Mouse (Mus musculus) forebrain, embryonic 12.5 days (tissue): ENCODE results near the gene Gm10282. TPM values are rescaled to one million over a fixed set of nuclear protein-coding genes. Genes with fewer than 3 reads are reported as not detected.

ENCODE experiments used
- ATAC-seq: fragments of 200-750 bp; cut with Nextera tagmentation; 2 replicates; pipeline ENCODE4 v1.8.0; 2017; ENCODE audit warnings: moderate TSS enrichment; ENCODE audit not compliant: low FRiP score
- H3K27ac ChIP-seq: fragments of 300-500 bp; sonication (generic); 2 replicates; pipeline ENCODE4 v1.5.1; 2016; ENCODE audit warnings: mild to moderate bottlenecking
- H3K27me3 ChIP-seq: fragments of 300-500 bp; sonication (generic); 2 replicates; pipeline ENCODE4 v1.6.1; 2016; ENCODE audit warnings: mild to moderate bottlenecking
- H3K36me3 ChIP-seq: fragments of 300-500 bp; sonication (generic); replicated peaks from 2 replicates; pipeline ENCODE4 v1.6.1; 2016; ENCODE audit warnings: mild to moderate bottlenecking
- H3K4me1 ChIP-seq: fragments of 300-500 bp; sonication (generic); 2 replicates; pipeline ENCODE4 v1.6.1; 2016
- H3K4me2 ChIP-seq: fragments of 300-500 bp; sonication (generic); 2 replicates; pipeline ENCODE4 v1.6.1; 2016; ENCODE audit warnings: mild to moderate bottlenecking, moderate library complexity
- H3K4me3 ChIP-seq: fragments of 300-500 bp; sonication (generic); replicated peaks from 2 replicates; pipeline ENCODE4 v1.5.1; 2016; ENCODE audit warnings: mild to moderate bottlenecking
- H3K9ac ChIP-seq: fragments of 300-500 bp; sonication (generic); 2 replicates; pipeline ENCODE4 v1.6.1; 2016; ENCODE audit warnings: mild to moderate bottlenecking
- H3K9me3 ChIP-seq: fragments of 300-500 bp; sonication (generic); 2 replicates; pipeline ENCODE4 v1.6.1; 2016
- WGBS: fragments of 180-500 bp; shearing (Covaris S2); methylation state at CpG from one replicate; pipeline ENCODE4 v1.1.7; 2016; 5-methylcytosine and 5-hydroxymethylcytosine counted together
- polyA plus RNA-seq: library from polyadenylated mRNA; unstranded; fragments of >200 nt; fragmentation: Nextera tagmentation; extraction: Ambion mirVana; gene quantifications from 2 replicates; pipeline ENCODE4 v1.2.1, GENCODE M21; 2016

The Gm10282 gene
- polyA plus RNA-seq, 1 experiment from 2014 or later = 34.4 TPM

DNA sequence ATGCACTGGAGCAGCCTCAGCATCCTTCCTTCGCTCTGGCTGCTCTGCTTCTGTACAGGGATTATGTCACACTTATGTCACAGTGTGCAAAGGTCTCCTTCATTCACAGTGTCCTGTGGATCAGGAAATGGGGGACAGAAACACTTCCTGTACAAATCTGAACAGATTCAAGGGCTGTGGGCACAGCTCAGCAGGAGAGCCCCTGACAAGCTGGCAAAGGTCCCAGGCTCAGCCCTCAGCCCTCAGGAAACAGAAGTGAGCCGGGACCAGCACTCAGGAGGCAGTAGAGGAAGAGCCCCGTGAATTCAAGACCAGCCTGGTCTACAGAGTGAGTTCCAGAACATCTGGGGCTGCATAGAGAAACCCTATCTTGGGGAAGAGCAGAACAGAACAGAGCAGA lies 23.4 kb downstream of the Gm10282 start:
- no peak overlapping the region for H3K27ac ChIP-seq
- no peaks in the 10 kb centered on the region for H3K4me1 ChIP-seq
- no peak for ATAC-seq
- no peaks in the 10 kb centered on the region for H3K9me3 ChIP-seq
- H3K27me3 ChIP-seq = no peaks in the 10 kb centered on the region; the same call in 1 of the 2 replicates
- no peak overlapping the region for H3K4me2 ChIP-seq
- no peak overlapping the region for H3K9ac ChIP-seq
- H3K36me3 ChIP-seq = no peaks in the 10 kb centered on the region
- no peak overlapping the region for H3K4me3 ChIP-seq
- 55% methylated on average over 3 of the region's 3 CpGs for WGBS

DNA sequence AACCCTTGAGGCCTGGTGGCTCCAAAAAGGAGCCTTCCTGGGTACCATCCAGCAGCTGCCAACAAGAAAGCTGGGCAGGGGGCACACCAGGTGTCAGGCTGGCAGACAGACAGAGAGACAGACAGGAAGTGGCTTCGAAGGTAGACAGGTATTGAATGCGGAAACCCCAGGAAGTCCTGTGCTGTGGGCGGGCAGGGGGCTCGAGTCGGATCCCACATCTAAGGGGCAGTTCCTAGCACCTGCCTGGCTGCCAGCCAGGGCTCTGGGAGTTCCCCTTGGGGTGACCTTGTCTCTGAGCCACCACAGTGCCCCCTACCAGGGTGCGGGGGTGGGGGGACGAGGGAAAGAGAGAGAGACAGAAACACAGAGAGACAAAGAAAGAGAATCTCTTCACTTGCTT lies 25.9 kb downstream of the Gm10282 start:
- no peak for ATAC-seq
- H3K4me1 ChIP-seq = no peaks in the 10 kb centered on the region
- no peaks in the 10 kb centered on the region for H3K36me3 ChIP-seq
- no peaks in the 10 kb centered on the region for H3K9me3 ChIP-seq
- H3K27me3 ChIP-seq = no peaks in the 10 kb centered on the region; the same call in 1 of the 2 replicates
- no peak overlapping the region for H3K4me3 ChIP-seq
- H3K4me2 ChIP-seq = no peak overlapping the region
- H3K27ac ChIP-seq = no peak overlapping the region
- WGBS = 81% methylated on average over 7 of the region's 7 CpGs
- H3K9ac ChIP-seq = no peak overlapping the region

DNA sequence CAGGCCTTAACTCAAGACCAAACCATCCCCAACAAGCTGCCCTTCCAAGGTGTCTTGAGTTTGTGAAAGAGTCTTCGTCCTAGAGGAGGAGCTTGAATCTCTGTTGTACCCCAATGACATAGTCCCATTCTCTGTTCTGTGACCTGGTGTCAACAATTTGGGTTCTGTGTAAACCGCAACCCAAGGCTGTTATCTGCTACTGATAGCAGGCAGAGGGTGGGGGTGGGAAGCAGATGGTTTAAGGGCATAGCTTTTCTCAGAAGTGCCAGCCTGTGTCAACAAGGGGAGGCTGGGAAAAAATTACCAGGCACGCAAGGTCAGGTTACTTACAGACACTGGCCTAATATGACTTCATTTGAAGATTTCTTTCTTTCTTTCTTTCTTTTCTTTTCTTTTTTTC lies 27.8 kb downstream of the Gm10282 start:
- Histone ChIP-seq H3K9ac (no peak overlapping the region), H3K27ac (no peak overlapping the region), H3K27me3 (peaks cover 5% of the 10 kb centered on the region; the same call in 1 of the 2 replicates), H3K9me3 (no peaks in the 10 kb centered on the region), H3K36me3 (no peaks in the 10 kb centered on the region), H3K4me1 (no peaks in the 10 kb centered on the region), H3K4me3 (no peak overlapping the region), H3K4me2 (no peak overlapping the region)
- no peak for ATAC-seq
- 78% methylated on average over 3 of the region's 3 CpGs for WGBS

DNA sequence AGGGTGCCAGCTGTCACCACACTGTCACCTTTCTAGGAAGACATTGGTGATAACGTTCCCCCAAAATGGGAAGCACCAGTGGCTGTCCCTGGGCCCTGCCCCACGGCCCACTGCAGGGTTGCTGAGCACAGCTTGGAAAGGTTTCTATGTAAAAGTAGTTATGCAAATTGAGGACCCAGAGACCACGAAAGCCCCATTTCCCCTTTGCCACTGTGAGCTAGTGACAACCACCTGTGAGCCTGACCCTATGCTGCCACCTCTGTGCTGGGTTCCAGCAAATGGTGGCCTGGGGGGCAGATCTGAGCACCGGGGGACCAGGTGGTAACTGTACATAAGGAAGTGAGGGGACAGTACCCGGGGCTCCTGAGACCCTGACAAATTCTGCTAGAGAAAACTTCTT lies 31.3 kb downstream of the Gm10282 start:
- WGBS = 76% methylated on average over 5 of the region's 5 CpGs
- ATAC-seq = no peak
- H3K9ac ChIP-seq = no peak overlapping the region
- H3K4me3 ChIP-seq = no peak overlapping the region
- no peak overlapping the region for H3K4me2 ChIP-seq
- no peaks in the 10 kb centered on the region for H3K9me3 ChIP-seq
- no peaks in the 10 kb centered on the region for H3K4me1 ChIP-seq
- H3K27me3 ChIP-seq = peaks cover 5% of the 10 kb centered on the region; the same call in 1 of the 2 replicates
- H3K27ac ChIP-seq = no peak overlapping the region
- no peaks in the 10 kb centered on the region for H3K36me3 ChIP-seq

DNA sequence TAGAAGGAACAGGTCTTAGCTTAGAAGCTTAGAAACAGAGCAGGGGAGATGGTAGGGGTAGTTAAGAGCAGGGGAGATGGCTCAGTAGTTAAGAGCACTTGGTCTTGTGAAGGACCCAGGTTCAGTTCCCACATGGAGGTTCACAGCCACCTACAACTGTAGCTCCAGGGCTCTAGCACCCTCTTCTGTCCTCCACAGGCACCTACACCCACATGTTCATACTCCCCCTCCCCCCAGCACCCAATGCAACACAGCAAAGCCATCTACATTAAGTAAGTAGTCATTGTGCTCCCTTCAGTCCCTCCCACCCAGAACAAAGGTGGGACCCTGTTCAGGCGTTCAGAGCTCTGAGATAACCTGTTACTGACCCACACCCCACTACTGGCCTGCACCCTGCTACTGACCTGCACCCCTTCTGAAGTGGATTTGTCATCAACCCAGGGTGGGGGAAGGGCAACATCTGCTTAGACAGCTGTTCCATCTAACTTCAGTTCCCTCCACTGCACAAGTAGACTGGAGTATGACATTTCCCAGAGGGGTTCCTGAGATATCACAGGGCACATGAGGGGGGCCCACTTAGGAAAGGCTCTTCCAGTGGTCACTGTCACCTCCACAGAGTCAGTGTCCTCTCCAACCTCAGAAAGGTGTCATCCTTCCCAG lies 31.8 kb downstream of the Gm10282 start:
- no peaks in the 10 kb centered on the region for H3K9me3 ChIP-seq
- no peak overlapping the region for H3K4me3 ChIP-seq
- H3K4me1 ChIP-seq = no peaks in the 10 kb centered on the region
- H3K27ac ChIP-seq = no peak overlapping the region
- WGBS = 75% methylated on average over 1 of the region's 1 CpGs
- no peak overlapping the region for H3K4me2 ChIP-seq
- no peak for ATAC-seq
- H3K9ac ChIP-seq = no peak overlapping the region
- H3K27me3 ChIP-seq = peaks cover 5% of the 10 kb centered on the region; the same call in 1 of the 2 replicates
- no peaks in the 10 kb centered on the region for H3K36me3 ChIP-seq

DNA sequence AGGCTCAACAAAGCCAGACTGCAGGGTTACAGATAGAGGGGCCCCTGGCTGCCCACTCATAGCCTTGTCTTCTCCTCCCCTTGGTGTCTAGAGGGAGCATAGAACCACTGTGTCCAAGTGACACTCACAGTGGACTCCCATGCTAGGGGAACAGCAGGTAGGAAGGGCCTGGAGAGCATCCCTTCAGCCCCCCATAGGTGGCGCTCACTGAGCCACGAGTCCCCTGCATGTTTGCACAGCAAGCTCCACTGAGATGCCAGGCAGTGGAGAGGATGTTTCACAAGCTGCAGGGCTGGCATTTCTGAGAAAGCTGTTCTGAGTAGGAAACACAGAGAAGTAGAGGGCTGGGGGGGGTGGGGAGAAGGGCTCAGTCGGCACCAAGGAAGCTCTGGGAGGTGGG lies 32.7 kb downstream of the Gm10282 start:
- Histone ChIP-seq H3K4me3 (no peak overlapping the region), H3K4me2 (no peak overlapping the region), H3K27me3 (peaks cover 5% of the 10 kb centered on the region; the same call in 1 of the 2 replicates), H3K36me3 (no peaks in the 10 kb centered on the region), H3K9me3 (no peaks in the 10 kb centered on the region), H3K9ac (no peak overlapping the region), H3K27ac (no peak overlapping the region), H3K4me1 (no peaks in the 10 kb centered on the region)
- ATAC-seq = no peak
- WGBS = 20% methylated on average over 3 of the region's 3 CpGs

DNA sequence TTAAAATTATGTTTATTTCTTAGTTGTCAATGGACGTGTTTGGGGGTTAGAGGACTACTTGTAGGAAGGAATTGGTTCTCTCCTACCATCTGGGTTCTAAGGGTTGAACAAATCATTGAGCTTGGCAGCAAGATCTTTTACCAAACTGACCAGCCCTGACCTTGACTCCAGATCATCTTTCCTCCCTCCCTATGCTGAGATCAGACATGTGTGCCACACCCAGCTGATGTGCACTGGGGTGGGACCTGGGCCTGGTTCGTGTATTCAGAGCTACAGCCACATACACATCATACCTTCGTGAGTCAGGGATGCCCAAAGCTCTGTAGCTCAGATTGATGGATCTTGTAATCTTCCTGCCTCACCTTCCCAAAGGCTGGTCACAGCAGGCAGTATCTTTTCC lies 33.4 kb downstream of the Gm10282 start:
- ATAC-seq = no peak
- Histone ChIP-seq H3K4me3 (no peak overlapping the region), H3K36me3 (no peaks in the 10 kb centered on the region), H3K9ac (no peak overlapping the region), H3K4me2 (no peak overlapping the region), H3K27ac (no peak overlapping the region), H3K27me3 (peaks cover 5% of the 10 kb centered on the region; the same call in 1 of the 2 replicates), H3K4me1 (no peaks in the 10 kb centered on the region), H3K9me3 (no peaks in the 10 kb centered on the region)
- WGBS = 83% methylated on average over 3 of the region's 3 CpGs

DNA sequence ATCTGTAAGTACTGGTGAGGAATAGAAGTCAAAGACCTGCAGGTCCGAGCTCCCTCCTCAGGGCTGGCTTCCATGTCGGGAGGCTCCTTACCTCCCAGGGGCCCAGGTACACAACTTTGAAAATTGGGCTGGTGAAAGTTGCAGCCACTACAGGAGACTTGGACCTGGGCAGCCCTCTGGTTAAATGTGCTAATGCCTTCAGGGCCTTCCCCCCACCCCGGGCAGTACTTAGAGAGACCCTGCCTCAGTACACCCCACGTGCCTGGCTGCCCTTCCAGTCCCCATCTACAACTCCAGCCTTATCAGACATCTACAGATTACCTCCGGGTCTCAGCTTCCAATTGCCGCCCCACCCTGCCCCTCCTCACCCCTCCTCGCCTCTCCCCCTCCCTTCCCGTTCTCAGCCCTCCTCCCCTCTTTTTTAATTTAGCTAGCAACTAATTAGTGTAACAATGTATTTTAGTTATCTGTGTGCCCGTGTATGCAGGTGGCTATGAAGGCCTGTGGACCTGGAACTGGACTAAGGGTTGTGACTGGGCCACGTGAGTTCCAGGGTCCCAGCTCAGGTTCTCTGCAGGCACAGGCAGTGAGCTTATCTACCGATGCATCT lies 33.9 kb downstream of the Gm10282 start:
- Histone ChIP-seq H3K27me3 (peaks cover 5% of the 10 kb centered on the region; the same call in 1 of the 2 replicates), H3K27ac (no peak overlapping the region), H3K4me2 (no peak overlapping the region), H3K9me3 (no peaks in the 10 kb centered on the region), H3K9ac (no peak overlapping the region), H3K4me1 (no peaks in the 10 kb centered on the region), H3K36me3 (no peaks in the 10 kb centered on the region), H3K4me3 (no peak overlapping the region)
- ATAC-seq = no peak
- WGBS = 80% methylated on average over 11 of the region's 11 CpGs

DNA sequence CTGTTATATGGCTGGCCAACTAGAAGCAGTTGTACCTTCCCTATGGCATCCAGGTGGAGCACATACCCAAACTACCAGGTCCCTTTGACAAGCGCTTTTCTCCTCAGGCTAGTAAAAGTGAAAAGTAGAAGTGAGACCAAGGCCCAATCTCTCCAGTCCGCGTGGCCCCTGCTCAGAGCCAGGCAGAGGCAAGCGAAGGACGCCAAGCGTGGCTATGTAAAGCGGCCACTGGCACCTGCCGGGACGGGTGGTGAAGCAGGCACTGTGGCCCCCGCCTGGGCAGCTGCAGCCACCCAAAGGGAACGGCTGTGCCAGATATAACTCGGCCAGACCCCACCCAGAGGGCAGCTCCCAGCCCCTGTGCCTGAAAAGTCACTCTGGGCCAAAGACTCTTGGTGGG lies 34.5 kb downstream of the Gm10282 start:
- WGBS = 89% methylated on average over 12 of the region's 12 CpGs
- ATAC-seq = no peak
- H3K9me3 ChIP-seq = no peaks in the 10 kb centered on the region
- H3K36me3 ChIP-seq = no peaks in the 10 kb centered on the region
- no peak overlapping the region for H3K4me2 ChIP-seq
- no peak overlapping the region for H3K9ac ChIP-seq
- H3K4me3 ChIP-seq = no peak overlapping the region
- H3K27me3 ChIP-seq = peaks cover 5% of the 10 kb centered on the region; the same call in 1 of the 2 replicates
- no peaks in the 10 kb centered on the region for H3K4me1 ChIP-seq
- H3K27ac ChIP-seq = no peak overlapping the region

DNA sequence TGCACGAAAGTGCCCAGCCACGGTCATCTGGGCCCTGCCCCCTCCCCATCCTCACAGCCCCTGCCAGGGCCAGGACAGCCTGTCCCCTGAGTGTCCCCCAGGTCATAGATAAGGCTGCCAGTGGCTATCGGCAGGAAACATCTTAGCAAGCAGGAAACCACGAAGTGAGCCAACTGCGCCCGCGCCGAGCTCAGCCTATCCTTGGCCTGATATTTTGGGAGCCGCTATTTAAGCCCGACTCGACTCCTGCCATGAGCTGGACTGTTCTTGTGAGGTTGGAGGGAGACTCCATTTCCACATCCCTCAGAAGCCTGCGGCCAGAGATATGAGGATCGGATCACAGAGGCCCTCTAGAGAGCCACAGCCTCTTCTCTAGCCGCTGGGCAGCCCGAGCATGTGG lies 36.7 kb downstream of the Gm10282 start:
- no peak overlapping the region for H3K4me2 ChIP-seq

DNA sequence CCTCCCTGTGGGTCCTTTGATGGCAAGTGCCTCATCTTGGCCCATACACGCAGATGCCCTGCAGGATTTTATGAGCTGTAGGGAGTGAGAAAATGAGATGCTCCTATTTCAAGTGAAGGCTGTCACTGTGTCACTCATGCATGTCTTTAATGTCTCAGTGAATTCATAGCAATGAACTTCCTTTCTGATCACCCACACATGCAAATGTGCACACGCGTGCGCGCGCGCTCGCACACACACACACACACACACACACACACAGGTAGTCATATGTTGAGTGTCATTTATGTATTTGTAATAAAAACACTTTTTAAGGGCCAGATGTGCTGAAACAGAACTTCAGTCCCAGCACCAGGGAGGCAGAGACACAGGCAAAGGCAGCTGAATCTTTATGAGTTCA lies 38.0 kb downstream of the Gm10282 start:
- Histone ChIP-seq H3K9me3 (no peaks in the 10 kb centered on the region), H3K4me2 (no peak overlapping the region), H3K27me3 (no peaks in the 10 kb centered on the region; the same call in 1 of the 2 replicates), H3K4me3 (no peak overlapping the region), H3K4me1 (no peaks in the 10 kb centered on the region), H3K36me3 (no peaks in the 10 kb centered on the region), H3K9ac (no peak overlapping the region), H3K27ac (no peak overlapping the region)
- no peak for ATAC-seq
- WGBS = 98% methylated on average over 8 of the region's 8 CpGs

More for the DNA sequence above, 36.7 kb downstream of the Gm10282 start:
- no peaks in the 10 kb centered on the region; the same call in none of the 2 replicates for H3K27me3 ChIP-seq
- no peaks in the 10 kb centered on the region for H3K9me3 ChIP-seq
- no peak overlapping the region for H3K4me3 ChIP-seq
- no peak for ATAC-seq
- H3K36me3 ChIP-seq = no peaks in the 10 kb centered on the region
- H3K4me1 ChIP-seq = no peaks in the 10 kb centered on the region
- no peak overlapping the region for H3K9ac ChIP-seq
- H3K27ac ChIP-seq = no peak overlapping the region
- WGBS = 94% methylated on average over 15 of the region's 15 CpGs

DNA sequence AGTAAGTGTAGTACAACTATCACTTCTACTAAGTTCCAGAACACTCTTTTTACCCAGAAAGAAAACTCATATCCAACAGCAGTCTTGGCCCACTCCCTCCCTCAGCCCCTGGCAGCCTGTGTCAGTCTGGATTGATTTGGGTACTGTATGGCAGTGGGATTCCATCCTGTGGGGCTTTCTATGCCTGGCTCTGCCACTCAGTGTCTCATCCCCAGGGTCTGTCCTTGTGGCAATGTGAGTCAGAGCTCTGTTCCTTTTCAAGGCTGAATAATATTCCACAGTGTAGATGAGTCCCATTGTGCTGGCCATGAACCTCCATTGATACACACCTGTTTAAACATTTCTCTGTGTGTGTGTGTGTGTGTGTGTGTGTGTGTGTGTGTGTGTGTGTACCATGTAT lies 38.4 kb downstream of the Gm10282 start:
- H3K9ac ChIP-seq = no peak overlapping the region
- H3K9me3 ChIP-seq = no peaks in the 10 kb centered on the region
- no peak overlapping the region for H3K4me3 ChIP-seq
- H3K4me1 ChIP-seq = no peaks in the 10 kb centered on the region
- no peak overlapping the region for H3K27ac ChIP-seq
- H3K4me2 ChIP-seq = no peak overlapping the region
- no peak for ATAC-seq
- no peaks in the 10 kb centered on the region; the same call in 1 of the 2 replicates for H3K27me3 ChIP-seq
- H3K36me3 ChIP-seq = no peaks in the 10 kb centered on the region

DNA sequence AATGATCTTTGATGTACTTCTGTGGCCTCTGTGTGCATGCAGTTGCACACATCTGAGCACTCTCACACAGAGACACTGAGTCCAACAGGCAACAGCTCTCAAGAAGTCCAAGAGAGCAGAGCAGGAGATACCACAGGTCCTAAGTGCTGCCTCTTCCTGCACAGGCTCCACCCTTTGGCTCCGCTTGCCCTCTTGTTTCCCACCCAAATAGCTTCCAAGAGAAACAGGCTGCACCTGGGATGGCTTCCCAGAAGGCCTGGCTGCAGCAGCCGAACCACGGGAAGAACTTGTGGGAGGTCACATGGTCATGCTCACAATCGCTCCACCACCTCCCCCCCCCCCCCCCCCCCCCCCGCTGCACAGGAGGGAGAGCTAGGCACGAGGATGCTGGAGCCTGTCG lies 39.7 kb downstream of the Gm10282 start:
- no peak overlapping the region for H3K4me2 ChIP-seq
- no peak overlapping the region for H3K9ac ChIP-seq
- H3K9me3 ChIP-seq = no peaks in the 10 kb centered on the region
- no peak overlapping the region for H3K27ac ChIP-seq
- H3K4me3 ChIP-seq = no peak overlapping the region
- WGBS = 59% methylated on average over 6 of the region's 7 CpGs
- no peak for ATAC-seq
- H3K27me3 ChIP-seq = no peaks in the 10 kb centered on the region; the same call in 1 of the 2 replicates
- no peaks in the 10 kb centered on the region for H3K36me3 ChIP-seq
- no peaks in the 10 kb centered on the region for H3K4me1 ChIP-seq
